Mouse (Mus musculus) liver, embryonic 12.5 days (tissue): ENCODE data around the gene Slc31a1. TPM values are rescaled to one million over a fixed set of nuclear protein-coding genes. Genes with fewer than 3 reads are reported as not detected.

Source experiments
- ATAC-seq: fragments of 200-750 bp; cut with Nextera tagmentation; 2 replicates; pipeline ENCODE4 v1.8.0; 2017; ENCODE audit warnings: moderate number of reproducible peaks, mild to moderate bottlenecking, moderate library complexity
- H3K27ac ChIP-seq: fragments of 300-500 bp; sonication (generic); 2 replicates; pipeline ENCODE4 v1.5.1; 2016; ENCODE audit warnings: mild to moderate bottlenecking
- H3K27me3 ChIP-seq: fragments of 300-500 bp; sonication (generic); replicated peaks from 2 replicates; pipeline ENCODE4 v1.6.1; 2016; ENCODE audit warnings: mild to moderate bottlenecking, moderate library complexity
- H3K36me3 ChIP-seq: fragments of 300-500 bp; sonication (generic); 2 replicates; pipeline ENCODE4 v1.6.1; 2016; ENCODE audit warnings: mild to moderate bottlenecking, moderate library complexity
- H3K4me1 ChIP-seq: fragments of 300-500 bp; sonication (generic); 2 replicates; pipeline ENCODE4 v1.6.1; 2016
- H3K4me2 ChIP-seq: fragments of 300-500 bp; sonication (generic); 2 replicates; pipeline ENCODE4 v1.6.1; 2016; ENCODE audit warnings: mild to moderate bottlenecking, moderate library complexity
- H3K4me3 ChIP-seq: fragments of 300-500 bp; sonication (generic); 2 replicates; pipeline ENCODE4 v1.5.1; 2016; ENCODE audit warnings: mild to moderate bottlenecking, moderate library complexity
- H3K9ac ChIP-seq: fragments of 300-500 bp; sonication (generic); 2 replicates; pipeline ENCODE4 v1.6.1; 2016; ENCODE audit warnings: mild to moderate bottlenecking, moderate library complexity
- H3K9me3 ChIP-seq: fragments of 300-500 bp; sonication (generic); replicated peaks from 2 replicates; pipeline ENCODE4 v1.6.1; 2016; ENCODE audit warnings: mild to moderate bottlenecking, moderate library complexity
- WGBS: fragments of 180-500 bp; shearing (Covaris S2); methylation state at CpG from one replicate; pipeline ENCODE4 v1.1.7; 2016; ENCODE audit not compliant: insufficient replicate concordance; 5-methylcytosine and 5-hydroxymethylcytosine counted together
- polyA plus RNA-seq: library from polyadenylated mRNA; unstranded; fragments of >200 nt; fragmentation: Nextera tagmentation; extraction: Ambion mirVana; gene quantifications from 2 replicates; pipeline ENCODE4 v1.2.1, GENCODE M21; 2016

Gene Slc31a1
- polyA plus RNA-seq, 1 experiment from 2014 or later = 45.8 TPM

- H3K9me3 ChIP-seq = no peaks in the 10 kb centered on the region
- no peak overlapping the region for H3K9ac ChIP-seq
- no peaks in the 10 kb centered on the region for H3K27me3 ChIP-seq
- H3K27ac ChIP-seq = no peak overlapping the region
- peaks cover 83% of the 10 kb centered on the region for H3K36me3 ChIP-seq
- H3K4me3 ChIP-seq = no peak overlapping the region
- WGBS = 62% methylated on average over 5 of the region's 5 CpGs
- peak; percentile 59 for ATAC-seq
- H3K4me1 ChIP-seq = peaks cover 14% of the 10 kb centered on the region
- H3K4me2 ChIP-seq = no peak overlapping the region
Observed at GRCm38 (mm10) chr4:62389592-62390512, 29.3 kb downstream of the Slc31a1 start.

GRCm38 (mm10) chr4:62391892-62392291 is 31.4 kb downstream of the Slc31a1 start:
- ATAC-seq = no peak
- WGBS = 77% methylated on average over 7 of the region's 7 CpGs

GRCm38 (mm10) chr4:62393459-62393858 is 32.9 kb downstream of the Slc31a1 start:
- H3K9ac ChIP-seq = no peak overlapping the region
- H3K4me3 ChIP-seq = no peak overlapping the region
- H3K27ac ChIP-seq = no peak overlapping the region
- H3K36me3 ChIP-seq = peaks cover 91% of the 10 kb centered on the region
- no peaks in the 10 kb centered on the region for H3K27me3 ChIP-seq
- WGBS = 73% methylated on average over 6 of the region's 6 CpGs
- no peaks in the 10 kb centered on the region for H3K9me3 ChIP-seq
- no peak overlapping the region for H3K4me2 ChIP-seq
- ATAC-seq = no peak
- peaks cover 14% of the 10 kb centered on the region for H3K4me1 ChIP-seq

More at GRCm38 (mm10) chr4:62391892-62392291, 31.4 kb downstream of the Slc31a1 start:
- no peaks in the 10 kb centered on the region for H3K9me3 ChIP-seq
- no peak overlapping the region for H3K27ac ChIP-seq
- H3K36me3 ChIP-seq = peaks cover 87% of the 10 kb centered on the region
- H3K4me1 ChIP-seq = peaks cover 14% of the 10 kb centered on the region
- no peak overlapping the region for H3K9ac ChIP-seq
- H3K27me3 ChIP-seq = no peaks in the 10 kb centered on the region
- no peak overlapping the region for H3K4me3 ChIP-seq
- no peak overlapping the region for H3K4me2 ChIP-seq

GRCm38 (mm10) chr4:62395806-62396205 is 35.3 kb downstream of the Slc31a1 start:
- peaks cover 89% of the 10 kb centered on the region for H3K36me3 ChIP-seq

GRCm38 (mm10) chr4:62397616-62398365 is 37.3 kb downstream of the Slc31a1 start:
- no peak for ATAC-seq
- peaks cover 9% of the 10 kb centered on the region; the same call in 1 of the 2 replicates for H3K4me1 ChIP-seq
- H3K9me3 ChIP-seq = no peaks in the 10 kb centered on the region
- H3K4me3 ChIP-seq = no peak overlapping the region
- 69% methylated on average over 4 of the region's 4 CpGs for whole genome bisulfite sequencing
- H3K36me3 ChIP-seq = peaks cover 89% of the 10 kb centered on the region
- no peaks in the 10 kb centered on the region for H3K27me3 ChIP-seq
- H3K4me2 ChIP-seq = no peak overlapping the region
- H3K27ac ChIP-seq = no peak overlapping the region
- H3K9ac ChIP-seq = no peak overlapping the region

More at GRCm38 (mm10) chr4:62395806-62396205, 35.3 kb downstream of the Slc31a1 start:
- Histone ChIP-seq H3K27me3 (no peaks in the 10 kb centered on the region), H3K27ac (no peak overlapping the region), H3K4me3 (no peak overlapping the region), H3K4me2 (no peak overlapping the region), H3K4me1 (peaks cover 1% of the 10 kb centered on the region; the same call in 1 of the 2 replicates), H3K9ac (no peak overlapping the region), H3K9me3 (no peaks in the 10 kb centered on the region)
- no peak for ATAC-seq
- 80% methylated on average over 1 of the region's 1 CpGs for WGBS

- ATAC-seq = no peak
- 81% methylated on average over 3 of the region's 3 CpGs for WGBS
Observed at GRCm38 (mm10) chr4:62398956-62399355, 38.4 kb downstream of the Slc31a1 start.

GRCm38 (mm10) chr4:62406133-62406532 is 45.6 kb downstream of the Slc31a1 start:
- H3K9me3 ChIP-seq = no peaks in the 10 kb centered on the region

More at GRCm38 (mm10) chr4:62398956-62399355, 38.4 kb downstream of the Slc31a1 start:
- Histone ChIP-seq H3K36me3 (peaks cover 92% of the 10 kb centered on the region), H3K4me3 (no peak overlapping the region), H3K9ac (no peak overlapping the region), H3K27me3 (no peaks in the 10 kb centered on the region), H3K4me2 (no peak overlapping the region), H3K27ac (no peak overlapping the region), H3K4me1 (peaks cover 9% of the 10 kb centered on the region; the same call in 1 of the 2 replicates), H3K9me3 (no peaks in the 10 kb centered on the region)

GRCm38 (mm10) chr4:62407730-62408582 is 47.4 kb downstream of the Slc31a1 start:
- H3K27ac ChIP-seq = peak overlapping the region; percentile 87
- H3K4me3 ChIP-seq = peak overlapping the region; percentile 94
- H3K9ac ChIP-seq = peak overlapping the region; percentile 83
- peak overlapping the region; percentile 85 for H3K4me2 ChIP-seq
- H3K4me1 ChIP-seq = peaks cover 39% of the 10 kb centered on the region
- peak; percentile 57 for ATAC-seq
- peaks cover 55% of the 10 kb centered on the region for H3K36me3 ChIP-seq
- under 1% methylated on average over 35 of the region's 35 CpGs for WGBS
- H3K9me3 ChIP-seq = no peaks in the 10 kb centered on the region
- H3K27me3 ChIP-seq = no peaks in the 10 kb centered on the region

More at GRCm38 (mm10) chr4:62406133-62406532, 45.6 kb downstream of the Slc31a1 start:
- Histone ChIP-seq H3K4me1 (peaks cover 39% of the 10 kb centered on the region), H3K27ac (peak overlapping the region; percentile 12; the same call in 1 of the 2 replicates), H3K4me2 (peak overlapping the region; percentile 34; the same call in 1 of the 2 replicates), H3K36me3 (peaks cover 55% of the 10 kb centered on the region), H3K4me3 (no peak overlapping the region; the same call in 1 of the 2 replicates), H3K27me3 (no peaks in the 10 kb centered on the region), H3K9ac (peak overlapping the region; percentile 35; the same call in 1 of the 2 replicates)
- 70% methylated on average over 4 of the region's 4 CpGs for WGBS
- ATAC-seq = no peak

- whole genome bisulfite sequencing = under 1% methylated on average over 39 of the region's 39 CpGs
- H3K27me3 ChIP-seq = no peaks in the 10 kb centered on the region
- peaks cover 55% of the 10 kb centered on the region for H3K36me3 ChIP-seq
- H3K4me1 ChIP-seq = peaks cover 39% of the 10 kb centered on the region
- H3K27ac ChIP-seq = peak within 1 kb of the TSS; percentile 91
- H3K9ac ChIP-seq = peak within 1 kb of the TSS; percentile 92
- peak within 1 kb of the TSS; percentile 94 for H3K4me3 ChIP-seq
- H3K9me3 ChIP-seq = no peaks in the 10 kb centered on the region
- H3K4me2 ChIP-seq = peak within 1 kb of the TSS; percentile 85
- ATAC-seq = peak; percentile 98
Observed at GRCm38 (mm10) chr4:62408601-62409282, 48.2 kb downstream of the Slc31a1 start, which contains the start of the genes Cdc26 and Prpf4. TSS of gene Cdc26 (minus strand) at chr4:62408642. TSS of gene Prpf4 (plus strand) at chr4:62408797.

- WGBS = 25% methylated on average over 6 of the region's 6 CpGs
- Histone ChIP-seq H3K36me3 (peaks cover 56% of the 10 kb centered on the region), H3K4me3 (peak overlapping the region; percentile 94), H3K27me3 (no peaks in the 10 kb centered on the region), H3K9ac (peak overlapping the region; percentile 92), H3K4me2 (peak overlapping the region; percentile 85), H3K27ac (peak overlapping the region; percentile 91), H3K4me1 (peaks cover 39% of the 10 kb centered on the region), H3K9me3 (no peaks in the 10 kb centered on the region)
- ATAC-seq = no peak
Observed at GRCm38 (mm10) chr4:62409615-62410014, 49.1 kb downstream of the Slc31a1 start.
